Mouse (Mus musculus): ENCODE results near the gene Crisp1. TPM values are rescaled to one million over a fixed set of nuclear protein-coding genes. Genes with fewer than 3 reads are reported as not detected.

Gene Crisp1
- total RNA-seq (2021), result not detected
- long read RNA-seq, experiment 1, result 0 reads
- long read RNA-seq, experiment 2, result 0 reads

GRCm38 (mm10) chr17:40319062-40319461 is at the start of gene Crisp1:
Gene Crisp1 (minus strand): TSS chr17:40319207.
- intact Hi-C loops (cut with DNase I), result no loop called here
- H3K4me3 ChIP-seq, result no peak within 1 kb of the TSS
- no peak for DNase-seq
- no peak for TF ChIP-seq CTCF (IDR thresholded peaks at IDR 0.05)
- no peak within 1 kb of the TSS for H3K27ac ChIP-seq

GRCm38 (mm10) chr17:40342497-40343009 is 23.5 kb upstream of the Crisp1 start:
- TF ChIP-seq CTCF (IDR thresholded peaks at IDR 0.05), result no peak
- H3K4me3 ChIP-seq, result no peak overlapping the region
- intact Hi-C loops (cut with DNase I), result no loop called here

GRCm38 (mm10) chr17:40285435-40285834 is 33.6 kb downstream of the Crisp1 start:
- Histone ChIP-seq H3K4me3 (no peak overlapping the region), H3K27ac (no peak overlapping the region)
- no peak for DNase-seq
- TF ChIP-seq CTCF (IDR thresholded peaks at IDR 0.05), result no peak
- intact Hi-C loops (cut with DNase I), result no loop called here

More at GRCm38 (mm10) chr17:40342497-40343009, 23.5 kb upstream of the Crisp1 start:
- no peak overlapping the region for H3K27ac ChIP-seq
- DNase-seq, result no peak

- Histone ChIP-seq H3K4me3 (no peak overlapping the region), H3K27ac (no peak overlapping the region)
- no peak for DNase-seq
- TF ChIP-seq CTCF (IDR thresholded peaks at IDR 0.05), result no peak
- intact Hi-C loops (cut with DNase I), result no loop called here
These were observed 43.5 kb downstream of the Crisp1 start for GRCm38 (mm10) chr17:40275519-40275918.

- TF ChIP-seq CTCF (IDR thresholded peaks at IDR 0.05), result no peak
- H3K4me3 ChIP-seq, result no peak overlapping the region
- intact Hi-C loops (cut with DNase I), result no loop called here
- H3K27ac ChIP-seq, result no peak overlapping the region
- no peak for DNase-seq
These were observed 44.0 kb downstream of the Crisp1 start for GRCm38 (mm10) chr17:40274906-40275470.

GRCm38 (mm10) chr17:40252487-40252886 is 66.5 kb downstream of the Crisp1 start:
- intact Hi-C loops (cut with DNase I), result no loop called here
- H3K27ac ChIP-seq, result no peak overlapping the region
- H3K4me3 ChIP-seq, result no peak overlapping the region
- DNase-seq, result no peak
- TF ChIP-seq CTCF (IDR thresholded peaks at IDR 0.05), result no peak

Other genes with a start within 250 kb of the Crisp1 start
- gene AC192777.2, start 223.8 kb downstream of the Crisp1 start, total RNA-seq (2021), result not detected
- not detected for gene Pgk2, start 110.6 kb downstream of the Crisp1 start, total RNA-seq (2021)
- gene Crisp3, start 76.9 kb downstream of the Crisp1 start, total RNA-seq (2021), result not detected
- not detected for gene Esp8, start 200.8 kb upstream of the Crisp1 start, total RNA-seq (2021)
- gene Esp6, start 242.3 kb upstream of the Crisp1 start, total RNA-seq (2021), result not detected

Measured in gastrocnemius, adult 2 months (tissue).